Mouse (Mus musculus) yolk sac, embryonic 10.5 days (tissue): Measurements from ENCODE around the gene Dyrk2.

Experiments used
- DNase-seq: peaks from one replicate; pipeline ENCODE4 v3.0.0-alpha.2; 2017; ENCODE audit warnings: low spot score

Dyrk2 gene

GRCm38 (mm10) chr10:118870201-118870980 is at the start of gene Dyrk2:
Dyrk2 (minus strand) TSS chr10:118870209.
- no peak for DNase-seq

- no peak for DNase-seq
Measured at GRCm38 (mm10) chr10:118902625-118903024, 32.6 kb upstream of the Dyrk2 start.

DNA sequence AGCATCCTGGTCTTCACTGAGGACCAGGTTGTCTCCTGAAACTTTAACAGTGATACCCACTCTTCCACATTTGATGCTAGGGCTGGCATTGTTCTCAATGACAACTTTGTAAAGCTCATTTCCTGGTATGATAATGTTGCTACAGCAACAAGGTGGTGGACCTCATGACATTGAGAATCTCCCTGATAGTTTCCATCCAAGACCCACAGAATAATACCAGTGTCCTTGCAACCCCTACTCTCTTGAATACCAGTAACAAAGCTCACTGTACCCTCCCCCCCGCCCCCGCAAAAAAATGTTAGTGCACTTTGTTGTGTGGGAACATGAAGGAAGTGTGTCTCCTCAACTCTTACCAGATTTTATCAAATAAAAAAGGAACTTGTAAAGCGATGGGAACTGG is 23.6 kb upstream of the Dyrk2 start:
- DNase-seq = no peak

DNA sequence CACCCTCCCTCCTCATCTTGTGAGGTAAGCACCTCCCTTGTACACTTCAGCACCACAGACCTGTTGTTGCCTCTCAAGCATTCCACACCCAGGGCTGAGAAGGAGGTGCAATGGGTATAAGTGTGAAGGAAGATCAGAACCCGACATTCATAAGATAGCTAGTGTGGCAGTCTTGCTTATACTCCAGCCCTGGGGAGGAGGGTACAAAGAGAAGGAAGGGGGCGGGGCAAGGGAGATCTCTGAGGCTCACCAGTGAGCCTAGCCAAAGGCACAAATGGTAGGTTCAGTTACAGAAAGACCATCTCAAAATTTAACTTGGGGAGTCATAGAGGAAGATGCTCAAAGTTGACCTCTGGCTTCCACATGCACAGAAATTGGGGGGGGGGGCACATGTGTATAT is 14.1 kb upstream of the Dyrk2 start:
- no peak for DNase-seq

GRCm38 (mm10) chr10:118883317-118883716 is 13.3 kb upstream of the Dyrk2 start:
- no peak for DNase-seq

GRCm38 (mm10) chr10:118882258-118882885 is 12.4 kb upstream of the Dyrk2 start:
- DNase-seq = no peak

- DNase-seq = no peak
Measured at GRCm38 (mm10) chr10:118880776-118881175, 10.8 kb upstream of the Dyrk2 start.

- no peak for DNase-seq
Measured at GRCm38 (mm10) chr10:118872196-118872595, 2.2 kb upstream of the Dyrk2 start.

DNA sequence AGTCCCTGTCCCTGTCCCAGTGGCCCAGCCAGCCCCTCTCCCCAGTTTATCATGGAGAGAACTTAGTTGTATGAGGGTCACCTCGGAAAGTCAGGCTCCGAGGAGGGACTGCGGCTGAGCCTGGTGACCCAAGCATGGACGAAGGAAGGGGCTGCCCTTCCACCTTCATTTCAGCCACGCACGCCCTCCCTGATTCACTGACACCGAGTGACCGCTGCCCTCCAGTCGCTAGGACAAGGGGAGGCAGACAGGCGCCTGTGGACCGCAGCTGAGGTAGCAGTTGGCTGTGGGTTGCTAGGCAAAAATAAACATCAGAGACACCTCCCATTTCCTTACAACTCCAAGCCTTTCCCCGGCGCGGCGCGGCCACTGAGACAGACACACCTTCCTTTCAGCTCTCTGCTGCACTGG is 413 bp downstream of the Dyrk2 start:
- peak; percentile 85 for DNase-seq

GRCm38 (mm10) chr10:118868601-118869590 is 1.1 kb downstream of the Dyrk2 start:
- peak; percentile 89 for DNase-seq

- peak; percentile 62 for DNase-seq
Measured at GRCm38 (mm10) chr10:118867896-118868600, 2.0 kb downstream of the Dyrk2 start.

DNA sequence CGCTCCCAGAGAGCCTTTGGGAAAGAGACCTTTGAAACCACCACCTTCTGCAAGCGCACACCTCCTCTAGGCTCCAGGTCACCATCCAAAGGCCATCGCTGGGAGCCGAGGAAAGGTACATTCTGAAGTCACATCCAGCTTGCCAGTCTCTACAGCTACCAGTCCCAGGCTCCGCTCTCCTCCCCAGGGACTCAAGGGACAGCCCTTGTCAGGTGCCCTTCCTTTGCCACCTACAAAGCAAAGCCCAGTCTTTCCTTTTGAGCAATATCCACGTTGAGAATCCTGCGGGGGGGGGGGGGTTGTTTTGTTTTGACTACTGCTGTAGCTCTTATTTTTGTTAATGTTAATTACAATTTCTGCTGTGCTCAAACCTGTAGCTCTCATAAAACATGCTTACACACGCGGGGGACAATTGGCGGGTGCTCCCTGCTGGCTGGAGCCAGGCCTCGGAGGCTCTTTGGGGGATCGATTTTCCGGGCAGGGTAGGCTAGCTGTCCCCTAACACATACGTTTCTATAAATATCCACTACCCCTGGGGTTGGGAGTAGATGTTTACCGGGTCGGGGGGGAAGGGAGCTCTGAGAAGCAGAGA is 2.6 kb downstream of the Dyrk2 start:
- DNase-seq = peak; percentile 67

GRCm38 (mm10) chr10:118864976-118865375 is 5.0 kb downstream of the Dyrk2 start:
- peak; percentile 68 for DNase-seq

GRCm38 (mm10) chr10:118863611-118864010 is 6.4 kb downstream of the Dyrk2 start:
- no peak for DNase-seq

- DNase-seq = no peak
Measured at GRCm38 (mm10) chr10:118862233-118862632, 7.8 kb downstream of the Dyrk2 start.

DNA sequence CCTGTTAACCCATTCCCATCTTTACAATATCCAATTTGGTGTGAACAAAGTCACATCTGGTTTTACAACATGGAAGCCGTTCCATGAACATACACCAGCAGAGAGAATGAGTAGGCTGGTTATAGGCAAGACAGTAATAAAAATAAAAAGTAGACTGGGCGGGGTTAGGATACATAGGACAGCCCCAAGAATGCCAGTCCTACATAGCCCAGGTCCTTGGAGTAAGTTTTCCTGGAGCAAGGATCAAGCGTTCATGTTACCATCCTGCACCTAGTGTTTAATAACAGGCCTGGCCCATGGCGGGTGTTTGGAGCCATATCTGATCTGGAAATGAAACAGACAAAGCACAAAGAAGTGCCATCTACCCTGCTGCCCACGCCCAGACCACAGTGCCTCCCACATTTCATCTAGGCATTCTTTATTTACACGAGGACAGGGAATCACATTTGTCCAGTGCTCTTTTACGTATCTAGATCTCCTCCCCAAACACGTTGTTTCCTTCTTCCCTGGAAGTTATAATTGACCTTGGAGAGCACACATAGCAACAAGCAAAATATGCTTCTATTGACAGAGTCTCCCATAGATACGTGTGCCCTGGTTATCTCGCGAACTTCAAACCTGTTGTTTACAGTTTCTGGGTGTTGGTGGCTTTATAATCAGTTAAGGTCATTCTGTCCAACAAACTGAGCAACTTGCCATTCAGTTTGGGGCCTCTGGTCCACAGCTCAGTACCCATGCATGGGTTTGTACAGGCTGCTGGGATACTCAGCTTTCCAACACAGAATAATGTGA is 8.6 kb downstream of the Dyrk2 start:
- DNase-seq = no peak

GRCm38 (mm10) chr10:118859655-118860054 is 10.4 kb downstream of the Dyrk2 start:
- DNase-seq = no peak

GRCm38 (mm10) chr10:118854641-118855040 is 15.4 kb downstream of the Dyrk2 start:
- DNase-seq = no peak

DNA sequence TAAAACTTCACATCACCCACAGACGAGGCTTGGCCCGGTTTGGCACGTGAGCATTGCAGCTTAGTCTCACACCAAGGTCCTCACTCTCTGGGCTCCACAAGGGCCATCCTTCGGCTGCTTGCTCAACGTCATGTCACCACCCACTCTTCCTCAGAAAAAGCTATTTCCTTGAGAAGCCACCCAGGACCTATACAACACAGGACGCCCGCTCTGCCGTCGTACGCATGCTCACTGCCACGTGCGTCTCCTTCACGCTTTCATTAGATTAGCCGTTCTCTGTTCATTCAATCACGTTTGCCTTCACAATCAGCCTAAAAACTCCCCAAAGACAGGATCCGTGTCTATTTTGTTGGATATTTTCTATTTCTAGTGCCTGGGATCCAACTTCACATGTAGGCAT is 17.5 kb downstream of the Dyrk2 start:
- DNase-seq = no peak

DNA sequence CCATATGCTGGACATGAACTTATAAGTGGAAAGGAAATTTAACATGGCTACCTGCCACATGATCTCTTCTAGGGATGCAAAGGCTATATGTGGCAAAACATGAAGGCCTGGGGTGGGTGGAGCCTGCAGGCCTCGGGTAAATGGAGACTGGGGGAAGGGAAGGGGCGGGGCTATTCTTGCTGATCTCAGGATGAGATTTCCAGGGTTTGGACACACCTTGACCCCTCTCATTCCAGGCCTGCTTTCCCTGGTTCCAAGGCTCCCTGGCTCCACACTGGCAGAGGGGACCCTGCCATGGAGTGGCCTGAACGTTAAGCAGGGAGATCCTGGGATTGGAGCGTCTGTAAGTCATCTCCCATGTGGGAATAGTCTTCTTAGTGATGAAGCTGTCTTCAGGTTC is 21.5 kb downstream of the Dyrk2 start:
- DNase-seq = no peak
